Mouse (Mus musculus) heart, embryonic 15.5 days (tissue): ENCODE measurements around the gene Mindy4. TPM values are rescaled to one million over a fixed set of nuclear protein-coding genes. Genes with fewer than 3 reads are reported as not detected.

Experiments
- ATAC-seq: fragments of 200-750 bp; cut with Nextera tagmentation; replicated peaks from 2 replicates; pipeline ENCODE4 v1.8.0; 2017; ENCODE audit warnings: low read depth, moderate TSS enrichment; ENCODE audit not compliant: insufficient number of reproducible peaks, insufficient read depth, low FRiP score
- H3K27ac ChIP-seq: fragments of 300-500 bp; sonication (generic); 2 replicates; pipeline ENCODE4 v1.5.1; 2015; ENCODE audit warnings: mild to moderate bottlenecking, inconsistent platforms
- H3K27me3 ChIP-seq: fragments of 300-500 bp; sonication (generic); 2 replicates; pipeline ENCODE4 v1.6.1; 2015; ENCODE audit warnings: inconsistent platforms
- H3K36me3 ChIP-seq: fragments of 300-500 bp; sonication (generic); 2 replicates; pipeline ENCODE4 v1.6.1; 2015; ENCODE audit warnings: mild to moderate bottlenecking, inconsistent platforms
- H3K4me1 ChIP-seq: fragments of 300-500 bp; sonication (generic); replicated peaks from 2 replicates; pipeline ENCODE4 v1.6.1; 2015; ENCODE audit warnings: inconsistent platforms
- H3K4me2 ChIP-seq: fragments of 300-500 bp; sonication (generic); 2 replicates; pipeline ENCODE4 v1.6.1; 2015; ENCODE audit warnings: inconsistent platforms, mild to moderate bottlenecking, moderate library complexity
- H3K4me3 ChIP-seq: fragments of 300-500 bp; sonication (generic); 2 replicates; pipeline ENCODE4 v1.5.1; 2015; ENCODE audit warnings: mild to moderate bottlenecking, inconsistent platforms
- H3K9ac ChIP-seq: fragments of 300-500 bp; sonication (generic); 2 replicates; pipeline ENCODE4 v1.6.1; 2015; ENCODE audit warnings: mild to moderate bottlenecking, inconsistent platforms
- H3K9me3 ChIP-seq: fragments of 300-500 bp; sonication (generic); replicated peaks from 2 replicates; pipeline ENCODE4 v1.6.1; 2016; ENCODE audit warnings: inconsistent platforms
- WGBS: fragments of 180-500 bp; shearing (Covaris S2); methylation state at CpG from one replicate; pipeline ENCODE4 v1.1.7; 2015; ENCODE audit warnings: mixed read lengths; 5-methylcytosine and 5-hydroxymethylcytosine counted together
- polyA plus RNA-seq: library from polyadenylated mRNA; unstranded; fragments of >200 nt; fragmentation: Nextera tagmentation; extraction: Ambion mirVana; gene quantifications from 2 replicates; pipeline ENCODE4 v1.2.1, GENCODE M21; 2015

Gene Mindy4
- polyA plus RNA-seq, 1 experiment from 2014 or later: 6.2 TPM

DNA sequence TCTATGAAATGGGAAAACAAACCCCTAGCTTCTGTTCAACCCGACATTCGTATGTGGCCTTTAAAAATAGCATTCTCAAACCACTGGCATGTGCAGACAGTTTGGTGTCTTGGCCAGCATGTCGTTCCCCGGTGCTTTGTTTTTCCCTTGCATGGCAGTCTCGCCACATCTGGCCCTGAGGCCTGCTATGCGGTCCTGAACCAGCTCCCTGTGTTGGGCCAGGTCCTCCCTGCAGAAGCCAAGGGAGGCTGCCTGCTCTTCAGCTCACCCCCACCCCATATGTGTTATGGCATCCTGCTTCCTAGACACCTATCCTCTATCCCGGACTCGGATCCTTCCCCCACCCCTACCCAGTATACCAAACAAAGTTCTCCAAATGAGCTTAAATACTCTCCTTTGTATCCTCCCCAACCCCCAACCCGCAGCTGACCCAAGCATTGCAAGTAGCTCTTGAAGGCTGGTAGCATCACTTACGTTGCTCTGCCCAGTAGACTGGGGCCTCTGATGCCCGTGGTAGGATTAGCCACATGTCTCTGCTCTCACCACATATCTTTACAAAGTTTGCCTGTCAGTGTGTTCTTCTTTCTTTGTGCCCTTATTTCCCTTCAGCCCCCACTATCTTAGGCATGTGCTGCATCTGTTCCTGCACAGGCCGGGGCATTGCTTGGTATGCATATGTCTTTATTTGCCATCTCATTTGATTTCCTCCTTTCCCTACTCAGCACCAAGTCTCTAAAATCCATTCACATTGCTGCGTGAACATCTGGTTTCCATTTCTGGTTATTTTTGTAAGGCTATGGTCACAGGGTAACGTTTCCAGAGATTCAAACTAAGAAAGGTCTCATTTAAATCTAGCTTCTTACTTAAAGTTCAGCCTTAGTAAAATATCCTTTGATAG is 55.5 kb downstream of the Mindy4 start:
- Histone ChIP-seq H3K27ac (no peak overlapping the region), H3K4me2 (no peak overlapping the region), H3K4me1 (peaks cover 8% of the 10 kb centered on the region; the same call in 1 of the 2 replicates), H3K9me3 (no peaks in the 10 kb centered on the region), H3K4me3 (no peak overlapping the region), H3K27me3 (no peaks in the 10 kb centered on the region), H3K36me3 (no peaks in the 10 kb centered on the region), H3K9ac (no peak overlapping the region)
- WGBS: 62% methylated on average over 14 of the region's 14 CpGs
- ATAC-seq: no peak

GRCm38 (mm10) chr6:55262161-55262560 is 59.0 kb downstream of the Mindy4 start:
- Histone ChIP-seq H3K4me1 (peaks cover 8% of the 10 kb centered on the region; the same call in 1 of the 2 replicates), H3K27me3 (no peaks in the 10 kb centered on the region), H3K36me3 (no peaks in the 10 kb centered on the region), H3K4me2 (no peak overlapping the region), H3K9ac (no peak overlapping the region), H3K4me3 (no peak overlapping the region), H3K9me3 (no peaks in the 10 kb centered on the region), H3K27ac (no peak overlapping the region)
- 68% methylated on average over 12 of the region's 12 CpGs for WGBS
- no peak for ATAC-seq

- Histone ChIP-seq H3K4me3 (no peak overlapping the region), H3K36me3 (no peaks in the 10 kb centered on the region), H3K4me1 (peaks cover 8% of the 10 kb centered on the region; the same call in 1 of the 2 replicates), H3K27me3 (no peaks in the 10 kb centered on the region), H3K9ac (no peak overlapping the region), H3K9me3 (no peaks in the 10 kb centered on the region), H3K27ac (no peak overlapping the region), H3K4me2 (no peak overlapping the region)
- WGBS: 57% methylated on average over 5 of the region's 5 CpGs
- no peak for ATAC-seq
Measured at GRCm38 (mm10) chr6:55263490-55264046, 60.4 kb downstream of the Mindy4 start.

DNA sequence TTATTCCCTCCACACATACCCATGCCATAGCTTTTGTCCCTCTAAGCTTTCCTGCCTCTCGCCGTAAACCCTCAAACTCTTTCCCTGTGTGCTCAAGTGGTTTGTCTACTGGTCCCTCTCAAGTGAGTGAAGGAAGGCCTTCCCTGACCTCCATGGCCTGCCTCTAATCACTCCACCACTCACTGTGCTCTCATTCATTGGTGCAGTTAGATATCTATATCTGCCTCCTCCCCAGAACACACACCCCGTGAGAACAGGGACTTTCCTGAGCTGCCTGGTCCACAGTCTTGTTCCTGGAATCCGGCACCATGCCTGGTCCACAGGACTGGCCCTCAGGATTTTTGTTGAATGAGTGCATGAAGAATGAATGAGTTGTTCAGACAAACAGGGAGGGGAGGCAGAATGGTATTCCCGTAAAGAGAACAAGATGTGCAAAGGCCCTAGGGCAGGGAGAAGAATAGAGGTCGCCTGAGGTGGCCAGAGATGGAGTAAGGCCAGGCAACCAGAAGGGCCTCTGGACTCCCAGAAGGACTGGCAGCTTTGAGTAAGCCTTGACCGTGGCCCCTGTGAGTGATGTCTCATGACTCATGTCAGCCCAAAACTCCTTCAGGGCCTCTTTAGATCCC is 61.7 kb downstream of the Mindy4 start:
- no peak for ATAC-seq
- Histone ChIP-seq H3K4me1 (peaks cover 8% of the 10 kb centered on the region; the same call in 1 of the 2 replicates), H3K27ac (no peak overlapping the region), H3K9ac (no peak overlapping the region), H3K4me2 (no peak overlapping the region), H3K27me3 (no peaks in the 10 kb centered on the region), H3K9me3 (no peaks in the 10 kb centered on the region), H3K36me3 (no peaks in the 10 kb centered on the region), H3K4me3 (no peak overlapping the region)
- WGBS: 79% methylated on average over 7 of the region's 7 CpGs

GRCm38 (mm10) chr6:55272952-55273351 is 69.8 kb downstream of the Mindy4 start:
- Histone ChIP-seq H3K4me2 (no peak overlapping the region), H3K4me3 (no peak overlapping the region), H3K9ac (no peak overlapping the region), H3K36me3 (no peaks in the 10 kb centered on the region), H3K27me3 (no peaks in the 10 kb centered on the region), H3K4me1 (peaks cover 17% of the 10 kb centered on the region), H3K9me3 (no peaks in the 10 kb centered on the region), H3K27ac (no peak overlapping the region)
- WGBS: 79% methylated on average over 7 of the region's 7 CpGs
- ATAC-seq: no peak

GRCm38 (mm10) chr6:55273463-55273862 is 70.3 kb downstream of the Mindy4 start:
- Histone ChIP-seq H3K36me3 (no peaks in the 10 kb centered on the region), H3K27me3 (no peaks in the 10 kb centered on the region), H3K4me2 (no peak overlapping the region), H3K9ac (no peak overlapping the region), H3K4me3 (no peak overlapping the region), H3K9me3 (no peaks in the 10 kb centered on the region), H3K27ac (no peak overlapping the region), H3K4me1 (peaks cover 17% of the 10 kb centered on the region)
- 40% methylated on average over 5 of the region's 5 CpGs for WGBS
- no peak for ATAC-seq

GRCm38 (mm10) chr6:55275000-55275399 is 71.8 kb downstream of the Mindy4 start:
- H3K4me3 ChIP-seq: no peak overlapping the region
- 71% methylated on average over 10 of the region's 10 CpGs for WGBS
- H3K27ac ChIP-seq: no peak overlapping the region

GRCm38 (mm10) chr6:55275786-55276185 is 72.6 kb downstream of the Mindy4 start:
- no peak for ATAC-seq
- H3K4me3 ChIP-seq: no peak overlapping the region
- no peaks in the 10 kb centered on the region for H3K36me3 ChIP-seq
- H3K4me2 ChIP-seq: no peak overlapping the region
- H3K27ac ChIP-seq: no peak overlapping the region
- WGBS: 49% methylated on average over 8 of the region's 8 CpGs
- no peaks in the 10 kb centered on the region for H3K9me3 ChIP-seq
- peaks cover 22% of the 10 kb centered on the region for H3K4me1 ChIP-seq
- no peak overlapping the region for H3K9ac ChIP-seq
- no peaks in the 10 kb centered on the region for H3K27me3 ChIP-seq

More at GRCm38 (mm10) chr6:55275000-55275399, 71.8 kb downstream of the Mindy4 start:
- Histone ChIP-seq H3K9me3 (no peaks in the 10 kb centered on the region), H3K4me1 (peaks cover 17% of the 10 kb centered on the region), H3K4me2 (no peak overlapping the region), H3K36me3 (no peaks in the 10 kb centered on the region), H3K9ac (no peak overlapping the region), H3K27me3 (no peaks in the 10 kb centered on the region)
- ATAC-seq: no peak

DNA sequence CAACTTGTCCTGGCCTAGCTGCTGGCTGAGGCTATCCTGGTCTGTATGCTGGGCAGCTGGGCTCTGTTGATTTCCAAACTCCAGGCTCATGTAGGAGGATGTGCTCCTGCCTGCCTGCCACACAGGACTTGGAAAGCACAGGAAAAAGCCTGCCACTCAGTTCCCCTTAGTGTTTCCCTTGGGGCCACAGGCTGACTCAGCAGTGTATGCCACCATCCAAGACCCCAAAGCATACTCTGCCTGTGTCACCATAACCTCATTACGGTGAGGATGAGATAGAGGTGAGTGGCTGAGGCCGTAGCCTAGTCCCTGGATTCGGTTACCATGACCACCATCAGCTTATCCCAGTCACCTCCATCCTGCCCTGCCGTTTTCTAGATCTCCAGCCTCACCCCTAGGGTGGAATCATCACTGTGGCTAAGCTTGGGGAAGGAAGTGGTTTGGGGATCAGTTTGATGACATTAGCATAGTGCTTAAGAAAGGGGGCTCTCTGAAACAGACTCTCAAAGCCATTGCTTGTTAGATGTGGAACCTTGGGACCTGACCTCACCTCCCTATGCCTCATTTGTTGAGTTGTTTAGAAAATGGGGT is 73.6 kb downstream of the Mindy4 start:
- Histone ChIP-seq H3K36me3 (no peaks in the 10 kb centered on the region), H3K9me3 (no peaks in the 10 kb centered on the region), H3K27ac (no peak overlapping the region), H3K4me1 (peaks cover 26% of the 10 kb centered on the region), H3K27me3 (no peaks in the 10 kb centered on the region), H3K4me3 (no peak overlapping the region), H3K4me2 (no peak overlapping the region), H3K9ac (no peak overlapping the region)
- WGBS: 91% methylated on average over 4 of the region's 4 CpGs
- no peak for ATAC-seq

- no peaks in the 10 kb centered on the region for H3K9me3 ChIP-seq
- no peak overlapping the region for H3K9ac ChIP-seq
- ATAC-seq: no peak
- no peak overlapping the region for H3K4me3 ChIP-seq
- peaks cover 25% of the 10 kb centered on the region for H3K4me1 ChIP-seq
- H3K4me2 ChIP-seq: no peak overlapping the region
- no peak overlapping the region for H3K27ac ChIP-seq
- H3K36me3 ChIP-seq: no peaks in the 10 kb centered on the region
- WGBS: 75% methylated on average over 6 of the region's 6 CpGs
- no peaks in the 10 kb centered on the region for H3K27me3 ChIP-seq
Measured at GRCm38 (mm10) chr6:55278086-55278485, 74.9 kb downstream of the Mindy4 start.

DNA sequence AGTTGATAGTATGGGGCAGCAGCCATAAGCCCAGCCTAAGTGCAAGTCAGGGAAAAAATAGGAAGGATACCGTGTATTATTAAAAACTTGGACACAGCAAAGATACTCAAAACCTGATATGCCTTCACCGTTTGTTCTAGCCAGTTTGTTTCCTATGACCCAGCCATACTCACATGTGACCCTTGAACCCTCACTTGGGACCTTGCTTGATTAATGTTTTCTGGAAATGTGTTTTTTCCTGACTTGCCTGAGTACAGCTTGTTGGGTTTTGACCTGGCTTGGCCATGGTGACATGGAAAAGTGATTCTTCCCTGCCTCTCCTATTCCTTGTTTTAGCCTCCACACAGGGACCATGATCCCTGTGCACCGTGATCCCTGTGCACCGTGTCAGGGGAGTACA is 75.3 kb downstream of the Mindy4 start:
- Histone ChIP-seq H3K4me1 (peaks cover 23% of the 10 kb centered on the region), H3K27ac (no peak overlapping the region), H3K27me3 (no peaks in the 10 kb centered on the region), H3K4me3 (no peak overlapping the region), H3K4me2 (no peak overlapping the region), H3K9ac (no peak overlapping the region), H3K9me3 (no peaks in the 10 kb centered on the region), H3K36me3 (no peaks in the 10 kb centered on the region)
- WGBS: 78% methylated on average over 4 of the region's 4 CpGs
- ATAC-seq: no peak
